Mouse (Mus musculus): Measurements from ENCODE around the gene Ski. TPM values are rescaled to one million over a fixed set of nuclear protein-coding genes. Genes with fewer than 3 reads are reported as not detected.

Gene Ski
- total and polyA plus RNA-seq, 2 experiments from 2014 or later, result 9.3 to 53.2 TPM

GRCm38 (mm10) chr4:155233878-155234277, 11.5 kb upstream of the Ski start:
- 0% methylated on average over 10 of the region's 10 CpGs for WGBS
- TF ChIP-seq EP300 (IDR thresholded peaks at IDR 0.05; ENCODE audit: low read depth) (0 out of 2 replicates have a peak, but pooled peaks have one; percentile 31), CTCF (IDR thresholded peaks at IDR 0.05; ENCODE audit: low read depth) (peak; percentile 6; the same call in 1 of the 2 replicates)
- Histone ChIP-seq H3K4me3 (ENCODE audit: low read depth, low read length) (no peak overlapping the region), H3K9ac (replicated peaks; ENCODE audit: low read depth, low read length) (peak overlapping the region; percentile 51), H3K27me3 (ENCODE audit: control insufficient read depth, insufficient read depth, low read length) (no peaks in the 10 kb centered on the region), H3K36me3 (replicated peaks; ENCODE audit: control insufficient read depth, insufficient read depth, low read length) (no peaks in the 10 kb centered on the region), H3K9me3 (replicated peaks; ENCODE audit: control insufficient read depth, low read length) (no peaks in the 10 kb centered on the region), H3K27ac (ENCODE audit: low read depth) (peak overlapping the region; percentile 99), H3K4me2 (ENCODE audit: low read depth, low read length) (peak overlapping the region; percentile 48), H3K4me1 (ENCODE audit: control insufficient read depth, insufficient read depth) (peaks cover 46% of the 10 kb centered on the region)
- ATAC-seq (ENCODE audit: insufficient read depth, low read depth) (peak; percentile 34), DNase-seq (ENCODE audit: low spot score) (peak; percentile 85)

- Histone ChIP-seq H3K36me3 (replicated peaks; ENCODE audit: control insufficient read depth, insufficient read depth, low read length) (no peaks in the 10 kb centered on the region), H3K4me2 (ENCODE audit: low read depth, low read length) (no peak overlapping the region), H3K4me1 (ENCODE audit: control insufficient read depth, insufficient read depth) (peaks cover 12% of the 10 kb centered on the region), H3K27ac (ENCODE audit: low read depth) (no peak overlapping the region), H3K4me3 (ENCODE audit: low read depth, low read length) (no peak overlapping the region), H3K9me3 (replicated peaks; ENCODE audit: control insufficient read depth, low read length) (no peaks in the 10 kb centered on the region), H3K27me3 (ENCODE audit: control insufficient read depth, insufficient read depth, low read length) (no peaks in the 10 kb centered on the region), H3K9ac (replicated peaks; ENCODE audit: low read depth, low read length) (no peak overlapping the region)
- DNase-seq (ENCODE audit: low spot score), result no peak
- no peak for ATAC-seq (ENCODE audit: insufficient read depth, low read depth)
- TF ChIP-seq EP300 (IDR thresholded peaks at IDR 0.05; ENCODE audit: low read depth) (no peak), CTCF (IDR thresholded peaks at IDR 0.05; ENCODE audit: low read depth) (no peak)
- whole genome bisulfite sequencing, result 70% methylated on average over 5 of the region's 5 CpGs
Measured at GRCm38 (mm10) chr4:155228461-155228860, 6.1 kb upstream of the Ski start.

GRCm38 (mm10) chr4:155227986-155228385, 5.6 kb upstream of the Ski start:
- H3K9me3 ChIP-seq (replicated peaks; ENCODE audit: control insufficient read depth, low read length), result no peaks in the 10 kb centered on the region
- no peaks in the 10 kb centered on the region for H3K36me3 ChIP-seq (replicated peaks; ENCODE audit: control insufficient read depth, insufficient read depth, low read length)
- peaks cover 8% of the 10 kb centered on the region for H3K4me1 ChIP-seq (ENCODE audit: control insufficient read depth, insufficient read depth)
- no peak overlapping the region for H3K27ac ChIP-seq (ENCODE audit: low read depth)
- H3K4me2 ChIP-seq (ENCODE audit: low read depth, low read length), result no peak overlapping the region
- no peak overlapping the region for H3K4me3 ChIP-seq (ENCODE audit: low read depth, low read length)
- no peak overlapping the region for H3K9ac ChIP-seq (replicated peaks; ENCODE audit: low read depth, low read length)
- DNase-seq (ENCODE audit: low spot score), result no peak
- TF ChIP-seq CTCF (IDR thresholded peaks at IDR 0.05; ENCODE audit: low read depth) (no peak), EP300 (IDR thresholded peaks at IDR 0.05; ENCODE audit: low read depth) (no peak)
- ATAC-seq (ENCODE audit: insufficient read depth, low read depth), result no peak
- H3K27me3 ChIP-seq (ENCODE audit: control insufficient read depth, insufficient read depth, low read length), result no peaks in the 10 kb centered on the region
- WGBS, result 88% methylated on average over 4 of the region's 4 CpGs

- DNase-seq (ENCODE audit: low spot score) (no peak), ATAC-seq (ENCODE audit: insufficient read depth, low read depth) (no peak)
- Histone ChIP-seq H3K27me3 (ENCODE audit: control insufficient read depth, insufficient read depth, low read length) (no peaks in the 10 kb centered on the region), H3K4me1 (ENCODE audit: control insufficient read depth, insufficient read depth) (peaks cover 6% of the 10 kb centered on the region; the same call in 1 of the 2 replicates), H3K9ac (replicated peaks; ENCODE audit: low read depth, low read length) (no peak overlapping the region), H3K4me2 (ENCODE audit: low read depth, low read length) (no peak overlapping the region), H3K27ac (ENCODE audit: low read depth) (no peak overlapping the region), H3K36me3 (replicated peaks; ENCODE audit: control insufficient read depth, insufficient read depth, low read length) (no peaks in the 10 kb centered on the region), H3K9me3 (replicated peaks; ENCODE audit: control insufficient read depth, low read length) (no peaks in the 10 kb centered on the region), H3K4me3 (ENCODE audit: low read depth, low read length) (no peak overlapping the region)
- 77% methylated on average over 5 of the region's 5 CpGs for WGBS
- no peak for TF ChIP-seq EP300 (IDR thresholded peaks at IDR 0.05; ENCODE audit: low read depth)
- no peak for TF ChIP-seq CTCF (IDR thresholded peaks at IDR 0.05; ENCODE audit: low read depth)
Measured at GRCm38 (mm10) chr4:155225918-155226317, 3.5 kb upstream of the Ski start.

- Histone ChIP-seq H3K4me1 (ENCODE audit: control insufficient read depth, insufficient read depth) (peaks cover 21% of the 10 kb centered on the region), H3K27me3 (ENCODE audit: control insufficient read depth, insufficient read depth, low read length) (no peaks in the 10 kb centered on the region), H3K4me3 (ENCODE audit: low read depth, low read length) (peak overlapping the region; percentile 36), H3K9me3 (replicated peaks; ENCODE audit: control insufficient read depth, low read length) (no peaks in the 10 kb centered on the region), H3K4me2 (ENCODE audit: low read depth, low read length) (peak overlapping the region; percentile 91), H3K36me3 (replicated peaks; ENCODE audit: control insufficient read depth, insufficient read depth, low read length) (no peaks in the 10 kb centered on the region), H3K27ac (ENCODE audit: low read depth) (peak overlapping the region; percentile 95), H3K9ac (replicated peaks; ENCODE audit: low read depth, low read length) (peak overlapping the region; percentile 69)
- WGBS, result 29% methylated on average over 20 of the region's 20 CpGs
- no peak for DNase-seq (ENCODE audit: low spot score)
- ATAC-seq (ENCODE audit: insufficient read depth, low read depth), result no peak
- TF ChIP-seq EP300 (IDR thresholded peaks at IDR 0.05; ENCODE audit: low read depth) (no peak), CTCF (IDR thresholded peaks at IDR 0.05; ENCODE audit: low read depth) (no peak)
Measured at GRCm38 (mm10) chr4:155223594-155224528, 1.5 kb upstream of the Ski start.
